Mouse (Mus musculus) ES-Bruce4 (cell line): ENCODE measurements around the gene Gpm6a.

Source experiments
- CTCF ChIP-seq: IDR thresholded peaks from one replicate; pipeline ENCODE4 v1.8.1; 2011; ENCODE audit warnings: low read depth, low read length
- POLR2A ChIP-seq: IDR thresholded peaks from one replicate; pipeline ENCODE4 v1.8.1; 2011; ENCODE audit warnings: low read length; ENCODE audit not compliant: insufficient read depth

DNA sequence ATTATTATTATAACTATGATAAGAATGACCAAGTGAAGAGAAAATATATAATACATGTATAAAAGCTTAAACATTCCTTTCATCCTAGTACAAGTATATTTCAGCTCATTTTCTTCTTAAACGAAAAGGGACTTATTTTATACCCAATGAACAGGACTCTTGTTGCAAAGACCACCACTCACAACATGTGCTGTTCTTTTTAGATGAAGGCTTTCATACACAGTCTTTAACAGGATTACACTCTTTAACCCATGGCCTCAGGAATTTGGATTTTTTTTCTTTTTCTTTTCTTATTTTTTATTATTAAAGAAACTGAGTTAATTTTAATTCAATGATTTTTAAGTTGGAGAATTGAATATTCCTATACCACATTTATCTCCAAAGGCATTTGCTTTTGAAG, 20.4 kb downstream of the Gpm6a start:
- TF ChIP-seq POLR2A: no peak
- TF ChIP-seq CTCF: no peak
